Mouse (Mus musculus): Measurements from ENCODE around the gene 5430403G16Rik. TPM values are rescaled to one million over a fixed set of nuclear protein-coding genes. Genes with fewer than 3 reads are reported as not detected.

5430403G16Rik gene
- 9.6 TPM for polyA plus RNA-seq (2014; fragmentation: Illumina TruSeq; extraction: RNeasy Lipid Tissue Mini Kit (QIAGEN cat#74804); ENCODE audit: low read depth, low replicate concordance)

GRCm38 (mm10) chr5:109690537-109691201, at the start of gene 5430403G16Rik:
TSS of gene 5430403G16Rik (minus strand) at chr5:109691041.

Other genes with a start within 250 kb of the 5430403G16Rik start
- gene Crlf2, start 132.0 kb downstream of the 5430403G16Rik start, polyA plus RNA-seq (2014; fragmentation: Illumina TruSeq; extraction: RNeasy Lipid Tissue Mini Kit (QIAGEN cat#74804); ENCODE audit: low read depth, low replicate concordance), result 1.0 TPM
- gene 4930522L14Rik, start 60.8 kb upstream of the 5430403G16Rik start, polyA plus RNA-seq (2014; fragmentation: Illumina TruSeq; extraction: RNeasy Lipid Tissue Mini Kit (QIAGEN cat#74804); ENCODE audit: low read depth, low replicate concordance), result 33.5 TPM
- 105 TPM for gene Gm15446, start 232.4 kb upstream of the 5430403G16Rik start, polyA plus RNA-seq (2014; fragmentation: Illumina TruSeq; extraction: RNeasy Lipid Tissue Mini Kit (QIAGEN cat#74804); ENCODE audit: low read depth, low replicate concordance)

All from sigmoid colon, adult 10 weeks (tissue).